Mouse (Mus musculus) Muller cell, postnatal 12 days (primary cell): Measurements from ENCODE around the gene Gm49368.
A peak's percentile ranks its signal among the peaks of the same experiment; 100 is the strongest.

Experiments used
- DNase-seq: peaks from one replicate; pipeline ENCODE4 v3.0.0-alpha.2; 2015; ENCODE audit errors: inconsistent ontology term

The Gm49368 gene

DNA sequence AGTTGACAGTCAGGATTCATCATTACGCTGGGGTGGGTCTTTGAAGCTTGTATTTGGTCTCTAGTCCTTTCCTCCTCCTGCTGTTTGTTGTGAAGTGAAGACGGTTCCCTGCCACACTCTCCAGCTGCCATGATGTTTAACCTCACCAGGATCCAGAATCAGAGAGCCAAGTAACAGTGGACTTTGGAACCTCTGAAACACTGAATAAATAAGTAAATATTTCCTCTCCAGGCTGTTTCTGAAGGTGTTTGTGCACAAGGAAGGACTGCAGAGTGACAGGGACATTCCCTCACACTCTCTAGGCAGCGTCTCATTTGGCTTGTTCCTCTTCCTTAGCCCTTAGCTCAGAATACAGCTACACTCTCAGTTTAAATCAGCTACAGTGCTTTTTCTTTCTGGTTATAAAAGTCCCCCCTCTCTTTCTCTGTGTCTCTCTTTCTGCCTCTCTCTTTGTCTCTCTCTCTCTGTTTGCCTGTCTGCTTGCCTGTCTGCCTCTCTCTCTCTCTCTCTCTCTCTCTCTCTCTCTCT lies 5.5 kb upstream of the Gm49368 start:
- no peak for DNase-seq

DNA sequence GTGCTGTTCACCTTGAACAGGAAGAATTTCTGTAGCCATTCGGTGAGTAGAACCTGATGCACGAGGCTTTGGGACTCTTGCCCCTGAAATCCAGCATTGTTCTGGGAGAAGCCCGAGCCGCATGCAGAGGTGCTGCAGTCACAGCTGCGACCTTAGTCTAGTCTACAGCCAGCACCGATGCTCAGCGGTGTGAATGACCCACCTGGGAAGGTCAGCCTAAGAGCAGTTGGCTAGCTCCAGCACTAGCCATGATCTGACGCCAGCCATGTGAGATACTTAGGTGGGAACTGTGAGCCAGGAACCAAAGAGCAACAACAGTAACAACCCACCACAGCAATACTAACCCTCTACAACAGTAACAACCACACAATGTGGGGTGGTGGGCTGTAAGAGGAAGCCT lies 4.6 kb upstream of the Gm49368 start:
- no peak for DNase-seq

DNA sequence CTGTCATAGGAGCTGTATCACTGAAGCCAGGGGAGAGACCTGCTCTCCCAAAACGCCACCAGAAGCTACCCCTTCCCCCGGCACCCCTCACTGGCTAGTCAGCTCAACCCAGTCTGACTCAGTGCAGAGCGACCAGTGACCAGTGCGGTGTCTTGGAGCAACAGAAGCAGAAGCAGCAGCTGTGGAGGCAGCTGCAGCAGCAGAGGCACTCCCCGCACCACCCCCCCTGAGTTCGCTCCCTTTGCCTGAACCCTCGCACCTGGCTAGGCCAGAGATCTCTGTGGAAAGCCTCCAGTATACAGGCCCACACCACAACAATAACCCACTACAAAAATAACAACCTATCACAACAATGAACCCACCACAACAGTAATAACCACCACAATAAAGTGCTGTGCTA lies 3.9 kb upstream of the Gm49368 start:
- DNase-seq, result no peak

GRCm38 (mm10) chr7:128059091-128059490 lies 3.4 kb upstream of the Gm49368 start:
- no peak for DNase-seq

GRCm38 (mm10) chr7:128063211-128063781 lies 813 bp downstream of the Gm49368 start:
- DNase-seq, result no peak

GRCm38 (mm10) chr7:128065547-128065946 lies 3.1 kb downstream of the Gm49368 start:
- DNase-seq, result peak; percentile 3

DNA sequence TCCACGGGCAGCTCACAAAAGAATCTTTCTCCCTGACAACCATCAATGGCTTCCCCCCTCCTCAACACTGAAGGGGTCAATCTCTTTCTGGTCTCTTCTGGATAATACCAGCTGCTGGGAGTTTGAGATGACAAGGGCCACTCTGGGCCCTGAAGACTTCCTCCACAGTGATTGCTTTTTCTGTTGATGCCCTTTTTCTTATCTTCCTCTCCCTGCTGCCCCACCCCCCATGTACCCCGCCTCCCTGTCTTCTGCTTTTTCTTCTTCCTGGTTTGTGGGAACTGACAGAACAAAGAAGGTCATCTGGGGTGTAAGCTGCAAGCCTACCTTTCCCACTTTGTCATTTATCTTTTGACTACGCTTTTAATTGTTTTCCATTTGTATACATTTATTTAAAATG lies 5.4 kb downstream of the Gm49368 start:
- DNase-seq, result no peak

- no peak for DNase-seq
Measured at GRCm38 (mm10) chr7:128069844-128070243, 7.4 kb downstream of the Gm49368 start.

GRCm38 (mm10) chr7:128071816-128072215 lies 9.3 kb downstream of the Gm49368 start:
- no peak for DNase-seq

- no peak for DNase-seq
Measured at GRCm38 (mm10) chr7:128080012-128080411, 17.5 kb downstream of the Gm49368 start.

- DNase-seq, result no peak
Measured at GRCm38 (mm10) chr7:128089141-128089540, 26.7 kb downstream of the Gm49368 start.

- DNase-seq, result no peak
Measured at GRCm38 (mm10) chr7:128098135-128098534, 35.7 kb downstream of the Gm49368 start.

DNA sequence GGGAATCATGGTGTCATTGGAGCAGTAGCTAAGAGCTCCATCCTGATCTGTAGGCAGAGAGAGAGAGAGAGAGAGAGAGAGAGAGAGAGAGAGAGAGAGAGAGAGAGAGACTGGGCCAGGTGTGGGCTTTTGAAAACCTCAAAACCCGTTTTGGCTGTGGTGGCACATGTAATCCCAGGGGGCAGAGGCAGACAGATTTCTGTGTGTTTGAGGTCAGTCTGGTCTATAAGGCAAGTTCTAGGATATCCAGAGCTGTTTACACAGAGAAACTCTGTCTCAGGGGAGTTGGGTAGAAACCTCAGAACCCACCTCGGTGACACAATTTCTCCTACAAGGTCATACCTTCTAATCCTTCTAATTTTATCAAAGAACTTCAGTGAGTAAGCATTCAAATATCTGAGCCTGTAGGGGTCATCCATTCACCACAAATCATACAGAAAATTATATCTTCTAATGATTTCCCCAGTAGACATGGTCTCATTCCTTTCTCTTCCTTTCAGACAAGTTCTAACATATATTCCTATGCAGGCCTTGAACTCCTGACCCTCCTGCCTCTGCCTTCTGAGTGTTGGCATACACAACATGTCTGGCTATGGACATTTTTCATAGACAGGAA lies 38.4 kb downstream of the Gm49368 start:
- DNase-seq, result no peak

DNA sequence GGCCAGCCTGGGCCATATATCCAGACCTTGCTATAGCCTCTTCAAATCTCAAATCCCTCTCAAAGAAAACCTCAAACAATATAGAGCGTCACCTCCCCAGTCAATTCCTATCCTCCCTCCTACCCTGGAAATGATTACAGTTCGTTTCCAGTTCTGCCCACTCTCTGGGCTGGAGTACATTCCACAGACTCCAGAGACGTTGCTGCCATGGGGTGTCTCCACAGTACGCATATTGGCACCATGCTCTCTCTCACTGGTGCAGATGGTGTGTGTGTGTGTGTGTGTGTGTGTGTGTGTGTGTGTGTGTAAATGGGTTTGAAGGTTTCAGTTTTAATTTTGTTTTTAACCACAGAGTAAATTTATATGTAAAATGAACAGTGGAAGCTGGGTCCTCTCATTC lies 42.8 kb downstream of the Gm49368 start:
- DNase-seq, result no peak

GRCm38 (mm10) chr7:128107462-128107861 lies 45.0 kb downstream of the Gm49368 start:
- no peak for DNase-seq

DNA sequence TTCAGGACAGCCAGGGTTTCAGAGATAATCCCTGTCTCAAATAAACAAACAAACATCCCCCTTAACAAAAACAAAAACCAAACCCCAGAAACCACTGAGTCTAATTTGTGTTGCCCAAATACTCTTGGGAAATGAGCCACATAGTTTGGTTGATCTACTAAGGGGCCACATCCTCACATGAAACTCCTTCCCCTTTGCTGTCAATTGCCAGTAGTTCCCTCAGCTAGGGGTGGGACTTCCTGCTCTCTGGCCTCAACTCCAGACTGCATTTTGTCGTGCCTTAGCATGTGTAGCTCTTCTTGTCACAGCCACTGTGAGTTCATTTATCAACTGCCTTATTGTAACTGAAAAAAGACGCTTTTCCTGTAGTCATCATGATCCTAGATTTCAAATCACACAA lies 47.8 kb downstream of the Gm49368 start:
- DNase-seq, result no peak

GRCm38 (mm10) chr7:128112131-128112530 lies 49.6 kb downstream of the Gm49368 start:
- DNase-seq, result no peak

GRCm38 (mm10) chr7:128114371-128115105 lies 52.1 kb downstream of the Gm49368 start:
- DNase-seq, result no peak

GRCm38 (mm10) chr7:128115211-128115958 lies 52.9 kb downstream of the Gm49368 start:
- no peak for DNase-seq

DNA sequence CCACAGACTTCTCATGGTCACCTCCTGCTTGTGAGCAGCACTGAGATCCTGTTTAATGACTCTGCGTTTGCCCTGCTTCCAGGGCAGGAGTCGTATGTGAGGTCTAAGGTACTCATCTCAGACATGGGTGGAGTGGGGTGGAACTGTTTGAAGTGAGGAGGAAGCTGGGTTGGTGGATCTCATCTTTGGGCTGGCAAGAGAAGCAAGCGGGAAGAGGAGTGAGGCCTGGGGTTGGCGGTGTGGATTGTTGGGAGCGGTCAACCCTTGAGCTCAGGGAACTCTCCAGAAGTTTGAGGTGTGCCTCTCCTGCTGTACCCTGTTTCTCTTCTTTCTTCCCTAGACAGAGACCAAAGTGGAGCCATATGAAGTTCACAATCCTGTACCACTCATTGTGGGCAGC lies 53.9 kb downstream of the Gm49368 start:
- no peak for DNase-seq

GRCm38 (mm10) chr7:128119726-128120490 lies 57.4 kb downstream of the Gm49368 start:
- DNase-seq, result no peak
